Mouse (Mus musculus) liver, embryonic 12.5 days (tissue): ENCODE results near the gene Kdelr1. TPM values are rescaled to one million over a fixed set of nuclear protein-coding genes. Genes with fewer than 3 reads are reported as not detected.

ENCODE experiments used
- ATAC-seq: fragments of 200-750 bp; cut with Nextera tagmentation; 2 replicates; pipeline ENCODE4 v1.8.0; 2017; ENCODE audit warnings: moderate number of reproducible peaks, mild to moderate bottlenecking, moderate library complexity
- H3K27ac ChIP-seq: fragments of 300-500 bp; sonication (generic); 2 replicates; pipeline ENCODE4 v1.5.1; 2016; ENCODE audit warnings: mild to moderate bottlenecking
- H3K27me3 ChIP-seq: fragments of 300-500 bp; sonication (generic); replicated peaks from 2 replicates; pipeline ENCODE4 v1.6.1; 2016; ENCODE audit warnings: mild to moderate bottlenecking, moderate library complexity
- H3K36me3 ChIP-seq: fragments of 300-500 bp; sonication (generic); 2 replicates; pipeline ENCODE4 v1.6.1; 2016; ENCODE audit warnings: mild to moderate bottlenecking, moderate library complexity
- H3K4me1 ChIP-seq: fragments of 300-500 bp; sonication (generic); 2 replicates; pipeline ENCODE4 v1.6.1; 2016
- H3K4me2 ChIP-seq: fragments of 300-500 bp; sonication (generic); 2 replicates; pipeline ENCODE4 v1.6.1; 2016; ENCODE audit warnings: mild to moderate bottlenecking, moderate library complexity
- H3K4me3 ChIP-seq: fragments of 300-500 bp; sonication (generic); 2 replicates; pipeline ENCODE4 v1.5.1; 2016; ENCODE audit warnings: mild to moderate bottlenecking, moderate library complexity
- H3K9ac ChIP-seq: fragments of 300-500 bp; sonication (generic); 2 replicates; pipeline ENCODE4 v1.6.1; 2016; ENCODE audit warnings: mild to moderate bottlenecking, moderate library complexity
- H3K9me3 ChIP-seq: fragments of 300-500 bp; sonication (generic); replicated peaks from 2 replicates; pipeline ENCODE4 v1.6.1; 2016; ENCODE audit warnings: mild to moderate bottlenecking, moderate library complexity
- WGBS: fragments of 180-500 bp; shearing (Covaris S2); methylation state at CpG from one replicate; pipeline ENCODE4 v1.1.7; 2016; ENCODE audit not compliant: insufficient replicate concordance; 5-methylcytosine and 5-hydroxymethylcytosine counted together
- polyA plus RNA-seq: library from polyadenylated mRNA; unstranded; fragments of >200 nt; fragmentation: Nextera tagmentation; extraction: Ambion mirVana; gene quantifications from 2 replicates; pipeline ENCODE4 v1.2.1, GENCODE M21; 2016

Gene Kdelr1
- polyA plus RNA-seq, 1 experiment from 2014 or later: 25.6 TPM

DNA sequence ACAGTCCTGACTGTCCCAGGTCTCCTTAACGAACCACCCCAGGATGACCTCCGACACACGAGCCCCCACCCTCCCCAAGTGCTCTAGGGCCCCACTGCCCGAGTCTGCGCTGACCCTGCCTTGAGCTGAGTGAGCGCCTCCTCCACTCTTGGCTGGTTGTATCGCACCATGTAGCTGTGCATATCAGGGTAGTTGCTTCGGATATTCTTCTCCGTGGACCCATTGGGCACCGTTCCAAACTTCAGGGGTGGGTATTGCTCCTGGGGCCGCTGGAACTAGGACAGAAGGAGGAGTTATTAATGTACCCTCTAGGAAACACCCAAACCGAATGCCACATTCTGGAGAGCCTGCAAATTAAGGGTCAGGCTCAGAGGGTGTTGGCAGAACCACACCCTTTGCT, 19.5 kb upstream of the Kdelr1 start:
- no peak overlapping the region for H3K4me3 ChIP-seq
- no peaks in the 10 kb centered on the region for H3K36me3 ChIP-seq
- peaks cover 80% of the 10 kb centered on the region for H3K27me3 ChIP-seq
- peaks cover 11% of the 10 kb centered on the region; the same call in 1 of the 2 replicates for H3K4me1 ChIP-seq
- H3K4me2 ChIP-seq: no peak overlapping the region
- H3K9me3 ChIP-seq: no peaks in the 10 kb centered on the region
- H3K9ac ChIP-seq: no peak overlapping the region
- H3K27ac ChIP-seq: no peak overlapping the region
- ATAC-seq: no peak
- 72% methylated on average over 12 of the region's 12 CpGs for WGBS

DNA sequence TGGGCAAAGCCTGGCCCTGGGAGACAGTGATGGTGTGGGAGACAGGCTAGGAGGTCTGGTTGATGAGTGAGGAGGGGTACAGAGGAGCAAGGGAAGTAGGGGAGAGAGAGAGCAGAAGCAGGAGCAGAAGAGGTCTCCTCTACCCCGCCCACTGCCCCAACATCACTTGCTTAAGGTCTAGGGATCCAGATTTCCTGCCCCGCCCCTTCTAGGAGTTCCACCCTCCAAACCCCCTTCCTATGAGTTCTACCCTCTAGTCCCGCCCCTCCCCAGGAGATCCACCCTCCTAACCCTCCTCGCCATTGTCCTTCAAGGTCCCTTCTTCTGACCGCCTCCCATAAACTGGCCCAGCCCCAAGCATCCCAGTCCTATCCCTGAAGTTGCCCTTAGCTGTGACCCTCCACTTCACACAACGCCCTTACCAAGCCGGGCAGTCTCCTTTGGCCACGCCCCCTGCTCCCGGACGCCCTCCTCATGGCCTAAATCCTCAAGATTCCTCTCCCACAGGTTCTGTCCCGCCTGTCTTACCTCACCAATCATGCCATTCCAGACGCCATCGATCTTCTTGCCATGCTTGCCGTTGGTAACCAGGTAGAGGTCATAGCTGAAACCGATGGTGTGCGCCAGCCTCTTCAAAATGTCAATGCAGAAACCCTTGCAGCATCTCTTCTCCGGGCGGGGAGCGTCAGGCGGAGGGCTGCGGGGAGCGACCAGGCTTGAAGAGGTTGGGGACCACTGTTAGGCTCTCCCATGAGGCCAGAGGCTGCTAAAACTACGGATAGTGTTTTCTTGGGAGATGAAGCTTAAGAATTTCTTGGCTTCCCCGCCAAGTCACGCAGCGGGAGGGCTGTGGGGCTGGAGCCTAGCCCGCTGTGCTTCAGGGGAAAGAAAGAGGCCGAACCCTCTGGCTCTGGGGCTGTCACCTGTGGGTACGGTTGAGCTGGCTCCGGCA, 15.3 kb upstream of the Kdelr1 start:
- H3K27ac ChIP-seq: no peak overlapping the region
- H3K4me3 ChIP-seq: peak overlapping the region; percentile 18
- peaks cover 11% of the 10 kb centered on the region; the same call in 1 of the 2 replicates for H3K4me1 ChIP-seq
- 3% methylated on average over 30 of the region's 30 CpGs for WGBS
- no peaks in the 10 kb centered on the region for H3K9me3 ChIP-seq
- peaks cover 92% of the 10 kb centered on the region for H3K27me3 ChIP-seq
- 0 out of 2 replicates have a peak, but pooled peaks have one; percentile 31 for ATAC-seq
- H3K36me3 ChIP-seq: no peaks in the 10 kb centered on the region
- peak overlapping the region; percentile 49 for H3K4me2 ChIP-seq
- H3K9ac ChIP-seq: no peak overlapping the region

GRCm38 (mm10) chr7:45859008-45859407, 13.6 kb upstream of the Kdelr1 start:
- Histone ChIP-seq H3K9ac (no peak overlapping the region), H3K4me2 (no peak overlapping the region), H3K36me3 (no peaks in the 10 kb centered on the region), H3K27me3 (peaks cover 89% of the 10 kb centered on the region), H3K27ac (no peak overlapping the region), H3K4me3 (no peak overlapping the region), H3K9me3 (no peaks in the 10 kb centered on the region), H3K4me1 (peaks cover 11% of the 10 kb centered on the region; the same call in 1 of the 2 replicates)
- ATAC-seq: no peak; the same call in 1 of the 2 replicates
- WGBS: 42% methylated on average over 4 of the region's 4 CpGs

DNA sequence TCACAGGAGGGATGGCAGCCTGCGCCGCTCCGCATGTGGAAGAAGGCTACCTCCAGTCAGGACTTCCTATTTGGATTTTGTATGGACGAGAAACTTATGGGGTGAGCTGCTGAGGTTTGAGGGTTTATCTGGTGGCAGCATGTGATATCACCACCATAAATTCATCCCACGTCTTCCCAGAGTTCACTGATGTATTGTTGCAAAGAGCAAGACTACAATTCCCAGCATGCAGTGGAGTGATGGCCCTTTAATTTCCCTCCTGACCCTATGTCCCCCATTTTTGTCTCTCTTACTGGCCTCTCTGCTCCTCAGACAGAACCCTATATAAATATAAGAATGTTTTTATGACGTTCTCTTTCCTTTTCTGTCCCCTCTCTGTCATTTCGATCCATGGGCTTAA, 9.8 kb upstream of the Kdelr1 start:
- 70% methylated on average over 7 of the region's 7 CpGs for WGBS
- no peak overlapping the region for H3K4me2 ChIP-seq
- no peak overlapping the region for H3K27ac ChIP-seq
- ATAC-seq: no peak
- no peak overlapping the region for H3K4me3 ChIP-seq
- no peaks in the 10 kb centered on the region for H3K9me3 ChIP-seq
- H3K27me3 ChIP-seq: peaks cover 87% of the 10 kb centered on the region
- H3K4me1 ChIP-seq: peaks cover 29% of the 10 kb centered on the region
- H3K9ac ChIP-seq: no peak overlapping the region
- H3K36me3 ChIP-seq: no peaks in the 10 kb centered on the region

GRCm38 (mm10) chr7:45864435-45864834, 8.1 kb upstream of the Kdelr1 start:
- H3K27me3 ChIP-seq: peaks cover 87% of the 10 kb centered on the region
- no peak overlapping the region for H3K9ac ChIP-seq
- no peaks in the 10 kb centered on the region for H3K36me3 ChIP-seq
- no peak overlapping the region for H3K4me2 ChIP-seq
- peaks cover 32% of the 10 kb centered on the region for H3K4me1 ChIP-seq
- no peak for ATAC-seq
- H3K9me3 ChIP-seq: no peaks in the 10 kb centered on the region
- no peak overlapping the region for H3K4me3 ChIP-seq
- no peak overlapping the region for H3K27ac ChIP-seq
- 61% methylated on average over 3 of the region's 3 CpGs for WGBS

DNA sequence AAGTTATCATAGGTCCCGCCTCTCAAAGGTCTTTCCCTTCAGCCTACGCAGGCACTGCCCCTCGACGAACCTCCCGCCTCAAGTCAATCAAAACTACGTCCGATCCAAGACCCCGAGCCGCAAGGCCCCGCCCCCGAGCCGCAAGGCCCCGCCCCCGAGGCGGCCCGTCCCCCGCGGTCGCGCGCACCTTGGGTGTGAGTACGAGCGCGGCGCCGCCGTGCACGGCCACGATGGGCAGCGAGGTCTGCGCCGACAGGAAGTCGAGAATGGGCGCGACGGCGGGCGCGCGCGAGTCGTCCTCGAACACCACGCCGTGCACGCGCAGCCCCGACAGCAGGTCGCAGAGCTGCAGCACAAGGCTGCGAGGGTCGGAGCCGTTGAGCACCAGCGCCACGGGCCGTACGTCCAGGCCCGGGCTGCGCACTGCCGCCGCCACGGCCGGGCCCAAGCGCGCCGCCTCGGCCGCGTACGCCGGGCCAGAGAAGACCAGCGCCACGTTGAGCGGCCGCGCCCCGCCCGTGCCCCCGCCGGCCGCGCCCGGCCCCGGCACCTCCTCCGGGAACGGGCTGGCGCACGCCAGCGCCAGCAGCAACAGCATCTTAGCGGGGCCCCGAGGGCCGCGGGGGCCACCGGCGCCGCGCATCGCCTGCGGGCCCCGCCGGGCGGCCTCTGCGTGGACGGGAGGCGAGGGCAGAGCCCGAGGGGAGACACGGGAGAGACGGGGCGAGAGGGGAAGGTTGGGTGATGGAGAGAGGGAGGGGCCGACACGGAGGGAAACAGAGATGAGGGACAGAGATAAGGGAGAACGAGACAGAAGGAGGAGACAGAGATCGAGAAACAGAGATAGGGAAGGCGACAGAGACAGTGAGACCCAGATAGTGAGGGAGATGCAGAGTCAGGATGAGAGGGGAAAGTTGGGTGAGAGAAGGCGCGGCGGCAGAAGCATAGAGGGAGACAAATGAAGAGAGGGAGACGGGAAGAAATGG, 6.4 kb upstream of the Kdelr1 start:
- ATAC-seq: peak; percentile 73
- 0 out of 2 replicates have a peak overlapping the region, but pooled peaks have one; percentile 27 for H3K27ac ChIP-seq
- H3K4me1 ChIP-seq: peaks cover 46% of the 10 kb centered on the region
- H3K9me3 ChIP-seq: no peaks in the 10 kb centered on the region
- no peaks in the 10 kb centered on the region for H3K36me3 ChIP-seq
- H3K27me3 ChIP-seq: peaks cover 87% of the 10 kb centered on the region
- H3K9ac ChIP-seq: peak overlapping the region; percentile 73
- 1% methylated on average over 117 of the region's 117 CpGs for WGBS
- peak overlapping the region; percentile 67 for H3K4me3 ChIP-seq
- peak overlapping the region; percentile 94 for H3K4me2 ChIP-seq

DNA sequence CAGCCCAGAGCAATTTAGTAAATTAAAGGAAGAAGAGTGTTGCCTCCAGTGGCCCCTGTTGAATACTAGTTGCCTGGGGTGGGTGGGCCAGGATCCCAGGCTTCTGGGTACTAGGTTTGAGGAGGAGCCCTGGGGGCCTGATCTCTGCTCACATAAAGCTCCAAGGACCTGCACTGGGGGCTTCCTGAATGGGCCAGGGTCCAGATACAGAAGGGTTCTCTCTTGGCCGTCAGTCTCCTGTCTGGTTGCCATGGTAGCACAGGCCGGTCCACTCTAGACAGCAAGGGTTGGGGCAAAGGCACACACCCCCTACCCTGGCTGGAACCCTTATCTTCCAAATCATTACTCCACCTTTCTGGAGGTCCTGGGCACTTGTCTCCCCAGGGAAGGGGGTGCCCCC, 4.7 kb upstream of the Kdelr1 start:
- Histone ChIP-seq H3K9me3 (no peaks in the 10 kb centered on the region), H3K27ac (no peak overlapping the region), H3K4me2 (no peak overlapping the region), H3K36me3 (no peaks in the 10 kb centered on the region), H3K4me1 (peaks cover 46% of the 10 kb centered on the region), H3K27me3 (peaks cover 87% of the 10 kb centered on the region), H3K4me3 (no peak overlapping the region), H3K9ac (no peak overlapping the region)
- WGBS: 28% methylated on average over 2 of the region's 2 CpGs
- no peak for ATAC-seq

DNA sequence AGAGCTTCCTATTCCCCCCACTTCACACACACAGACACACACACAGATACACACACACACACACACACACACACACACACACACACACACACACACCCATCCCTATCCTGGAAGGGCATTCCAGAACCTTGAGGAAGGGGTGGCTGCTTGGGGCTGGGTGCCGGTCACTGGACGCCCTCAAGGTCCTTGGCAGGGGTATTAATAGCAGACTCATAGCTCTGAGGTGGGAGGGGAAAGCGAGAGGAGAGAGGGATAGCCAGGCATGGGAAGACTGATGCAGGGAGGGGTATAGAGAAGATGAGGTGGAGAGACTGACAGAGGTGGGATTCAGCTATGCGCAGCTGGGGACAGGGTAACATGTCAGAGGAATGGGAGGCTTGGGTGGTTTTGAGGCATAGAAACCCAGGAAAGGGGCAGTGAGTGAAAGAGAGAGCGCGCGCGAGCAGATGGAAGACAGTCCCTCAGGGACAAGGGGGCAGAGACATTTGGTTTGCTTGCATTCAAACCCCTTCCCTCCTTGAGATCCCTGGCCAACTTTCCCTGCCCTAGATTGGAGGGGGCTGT, 3.4 kb upstream of the Kdelr1 start:
- H3K27me3 ChIP-seq: peaks cover 79% of the 10 kb centered on the region
- H3K4me1 ChIP-seq: peaks cover 55% of the 10 kb centered on the region
- 0 out of 2 replicates have a peak overlapping the region, but pooled peaks have one; percentile 38 for H3K4me2 ChIP-seq
- ATAC-seq: no peak
- no peak overlapping the region for H3K9ac ChIP-seq
- H3K27ac ChIP-seq: no peak overlapping the region
- H3K9me3 ChIP-seq: no peaks in the 10 kb centered on the region
- no peak overlapping the region for H3K4me3 ChIP-seq
- 27% methylated on average over 8 of the region's 8 CpGs for WGBS
- H3K36me3 ChIP-seq: peaks cover 3% of the 10 kb centered on the region

- no peaks in the 10 kb centered on the region for H3K9me3 ChIP-seq
- no peak overlapping the region for H3K9ac ChIP-seq
- 0 out of 2 replicates have a peak overlapping the region, but pooled peaks have one; percentile 4 for H3K4me3 ChIP-seq
- peaks cover 57% of the 10 kb centered on the region for H3K4me1 ChIP-seq
- no peak overlapping the region for H3K27ac ChIP-seq
- H3K36me3 ChIP-seq: peaks cover 9% of the 10 kb centered on the region
- WGBS: 5% methylated on average over 14 of the region's 14 CpGs
- peak overlapping the region; percentile 38; the same call in 1 of the 2 replicates for H3K4me2 ChIP-seq
- peaks cover 73% of the 10 kb centered on the region for H3K27me3 ChIP-seq
- ATAC-seq: no peak
Observed at GRCm38 (mm10) chr7:45869787-45870186, 2.8 kb upstream of the Kdelr1 start.

GRCm38 (mm10) chr7:45870282-45871058, 2.1 kb upstream of the Kdelr1 start:
- Histone ChIP-seq H3K36me3 (peaks cover 16% of the 10 kb centered on the region), H3K27ac (no peak overlapping the region), H3K4me3 (peak overlapping the region; percentile 25), H3K9ac (0 out of 2 replicates have a peak overlapping the region, but pooled peaks have one; percentile 20), H3K27me3 (peaks cover 69% of the 10 kb centered on the region), H3K4me2 (peak overlapping the region; percentile 38), H3K4me1 (peaks cover 60% of the 10 kb centered on the region), H3K9me3 (no peaks in the 10 kb centered on the region)
- WGBS: 4% methylated on average over 30 of the region's 30 CpGs
- ATAC-seq: no peak
